Comparison of ENCODE assay signal across 24 mouse cellular contexts in the genomic region with DNA sequence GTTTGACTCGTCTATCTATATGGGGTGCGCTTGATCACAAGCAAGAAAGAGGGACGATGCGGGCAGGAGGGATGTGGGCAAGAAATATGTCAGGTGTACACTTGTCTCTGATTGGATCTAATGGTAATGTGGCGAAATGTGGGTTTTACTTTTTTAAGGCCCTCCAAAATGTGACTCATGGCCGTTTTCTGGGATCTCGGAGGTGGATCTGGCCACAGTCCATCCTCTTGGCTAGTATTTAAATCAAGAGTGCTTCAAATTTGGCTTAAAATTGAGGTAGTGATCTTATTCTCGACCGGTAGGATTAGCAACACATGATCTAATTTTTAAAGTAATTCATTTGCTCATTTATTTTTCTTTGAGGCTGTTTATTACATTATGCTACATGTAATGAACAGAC. TPM values are rescaled to one million over a fixed set of nuclear protein-coding genes. Genes with fewer than 3 reads are reported as not detected.
"Had no signal": no experiment of that assay in that cellular context is flagged by ENCODE, and none has a peak within 500 bp of the region (broad histone marks: within the 10 kb centered on the region; RNA-seq: fewer than 3 reads in every experiment).

No protein-coding gene starts in this region.

- DNase-seq: kidney, postnatal 25 days; layer of hippocampus, postnatal 36 days; liver, embryonic 13.5 days; lung, adult 2 months; lung, postnatal 14 days; lung, postnatal 4 days; midbrain, embryonic 14.5 days; right cerebral cortex, postnatal 14 days; spleen, adult 18-20 months; thymus, postnatal 14 days; thymus, postnatal 4 days had no signal

RNA-seq across cellular contexts. Expression of a gene that starts 42.0 kb away (rescaled TPM):
- polyA plus RNA-seq: kidney, embryonic 14.5 days; kidney, postnatal 0 days; large intestine, adult 2 months; limb, embryonic 11.5 days; limb, embryonic 14.5 days; liver, adult 2 months; liver, embryonic 13.5 days; liver, embryonic 16.5 days; lung, adult 2 months; lung, embryonic 16.5 days; midbrain, embryonic 11.5 days; midbrain, embryonic 14.5 days; midbrain, postnatal 0 days; neural tube, embryonic 11.5 days; neural tube, embryonic 14.5 days; stomach, embryonic 15.5 days had no signal
